Mouse (Mus musculus) cerebellum, adult 8-10 months (tissue): Measurements from ENCODE around the gene Blm.

ENCODE experiments used
- DNase-seq: peaks from one replicate; pipeline ENCODE4 v3.0.0; 2022

Gene Blm

GRCm38 (mm10) chr7:80535009-80535744 lies at the start of gene Blm:
Blm (minus strand) TSS chr7:80535119.
- DNase-seq = peak; percentile 94

GRCm38 (mm10) chr7:80583981-80584380 lies 49.1 kb upstream of the Blm start:
- peak; percentile 54 for DNase-seq

- no peak for DNase-seq
These were observed 48.0 kb upstream of the Blm start for GRCm38 (mm10) chr7:80582821-80583451.

DNA sequence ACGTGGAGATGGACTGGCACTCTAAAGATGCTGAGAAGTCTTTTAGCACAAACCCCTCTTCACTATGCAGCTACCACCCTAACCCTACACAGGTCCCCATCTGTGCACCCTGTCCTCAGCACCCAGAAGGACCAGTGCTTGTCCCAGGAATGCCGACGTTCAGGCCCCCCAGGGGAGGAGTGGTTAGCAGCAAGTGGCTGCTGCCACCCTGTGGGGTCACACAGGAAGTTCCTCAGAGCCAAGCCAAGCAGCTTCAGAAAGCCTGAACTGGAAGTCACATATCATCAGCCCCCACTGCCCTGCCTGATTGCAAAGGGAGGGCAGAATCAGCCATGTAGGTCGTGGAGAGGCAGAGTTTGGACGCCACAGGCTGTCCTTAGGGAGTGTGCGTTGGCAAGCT lies 45.4 kb upstream of the Blm start:
- no peak for DNase-seq

DNA sequence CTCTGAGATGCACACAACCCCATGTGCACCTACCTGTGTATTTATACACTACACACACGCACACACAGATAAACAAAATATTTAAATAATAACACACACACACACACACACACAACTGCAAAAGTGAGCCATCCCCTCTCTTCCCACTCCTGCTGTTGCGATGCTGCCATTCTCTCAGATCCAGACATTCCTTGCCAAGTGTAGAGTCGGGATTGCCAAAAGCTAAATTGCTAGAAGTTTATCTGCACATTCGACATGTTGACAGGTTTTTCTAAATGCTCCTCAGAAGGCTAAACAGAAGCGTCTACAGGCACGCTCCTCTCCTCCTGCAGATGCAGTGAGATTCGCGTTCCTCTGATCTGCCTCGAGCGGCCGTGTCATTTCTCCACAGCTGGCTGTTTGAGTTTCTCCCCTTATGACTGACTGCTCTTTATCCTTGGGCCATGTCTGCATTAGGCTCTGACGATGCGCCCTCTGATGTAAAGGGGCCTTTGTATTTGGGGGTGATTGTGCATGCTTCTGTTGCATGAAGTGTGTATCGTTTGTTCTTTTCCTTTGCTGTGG lies 42.6 kb upstream of the Blm start:
- no peak for DNase-seq

DNA sequence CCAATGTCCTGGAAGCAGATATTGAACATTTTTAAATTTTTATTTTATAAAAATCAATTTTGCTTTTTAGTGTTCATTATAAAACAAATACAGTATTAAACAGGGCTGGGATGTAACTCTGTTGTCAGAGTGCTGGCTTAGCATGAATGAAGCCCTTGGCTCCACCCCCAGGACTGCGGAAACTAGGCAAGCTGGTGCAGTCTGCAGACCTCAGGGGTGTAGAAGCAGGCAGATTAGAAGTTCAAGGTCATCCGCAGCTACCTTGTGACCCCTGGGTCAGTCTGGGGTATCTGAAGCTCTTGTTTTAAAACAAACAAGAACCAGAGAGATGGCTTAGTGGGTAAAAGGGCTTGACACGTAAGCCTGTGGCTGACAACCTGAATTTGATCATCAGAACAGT lies 41.7 kb upstream of the Blm start:
- DNase-seq = no peak

DNA sequence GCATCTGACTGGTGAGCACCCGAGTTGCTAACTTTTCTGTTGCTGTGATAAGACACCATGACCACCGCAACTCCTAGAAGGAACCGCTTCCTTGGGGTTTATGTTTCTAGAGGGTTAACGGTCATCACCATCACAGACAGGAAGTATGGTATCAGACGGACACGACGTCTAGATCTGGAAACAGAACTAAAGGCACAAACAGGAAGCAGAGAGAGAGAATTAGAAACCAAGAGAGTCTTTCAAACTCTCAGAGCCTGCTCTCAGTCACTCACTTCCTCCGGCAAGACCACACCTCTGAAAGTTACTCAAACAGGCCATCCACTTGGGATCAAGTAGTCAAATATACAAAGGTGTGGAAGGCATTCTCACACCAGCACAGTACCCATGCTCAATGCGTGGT lies 40.8 kb upstream of the Blm start:
- DNase-seq = no peak

GRCm38 (mm10) chr7:80573076-80573475 lies 38.2 kb upstream of the Blm start:
- DNase-seq = no peak

DNA sequence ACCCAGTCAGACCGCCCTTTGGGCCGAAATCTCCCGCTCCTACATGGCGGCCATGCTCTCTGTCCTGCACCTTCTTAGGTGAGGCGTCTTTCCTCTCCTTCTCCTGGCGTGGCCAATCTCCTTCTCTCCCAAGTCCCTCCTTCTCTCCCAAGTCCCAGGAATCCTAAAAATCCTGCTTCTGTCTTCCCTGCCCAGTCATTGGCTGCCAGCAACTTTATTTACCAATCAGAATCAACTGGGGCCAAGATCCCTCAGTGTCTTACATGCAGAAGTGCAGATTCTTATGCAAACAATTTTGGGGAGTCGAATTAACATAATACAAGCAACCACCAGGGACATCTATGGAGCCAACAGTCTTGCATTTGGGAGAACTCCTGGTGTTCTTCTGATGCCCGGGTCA lies 33.1 kb upstream of the Blm start:
- no peak for DNase-seq

GRCm38 (mm10) chr7:80561931-80562330 lies 27.0 kb upstream of the Blm start:
- DNase-seq = no peak

GRCm38 (mm10) chr7:80561271-80561670 lies 26.4 kb upstream of the Blm start:
- DNase-seq = no peak

DNA sequence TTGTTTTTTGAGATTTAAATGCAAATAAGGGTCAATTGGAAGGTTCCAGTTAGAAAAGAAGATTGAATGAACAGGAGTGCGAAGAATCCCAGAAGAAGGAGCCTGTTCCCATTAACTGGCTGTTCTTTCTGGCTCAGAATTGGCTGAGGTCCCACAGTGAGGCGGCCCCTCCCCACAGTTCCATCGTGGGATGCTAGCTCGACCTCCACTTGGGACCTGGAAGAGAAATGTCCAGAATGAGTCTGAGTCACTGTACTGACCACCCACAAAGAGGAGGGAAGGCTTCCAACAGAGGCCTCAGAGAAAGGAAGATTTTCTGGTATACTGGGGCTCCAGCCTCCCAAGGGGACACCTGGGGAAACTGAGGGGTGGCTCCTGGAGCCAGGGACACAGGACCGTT lies 23.7 kb upstream of the Blm start:
- no peak for DNase-seq

- no peak for DNase-seq
These were observed 23.2 kb upstream of the Blm start for GRCm38 (mm10) chr7:80558101-80558500.

DNA sequence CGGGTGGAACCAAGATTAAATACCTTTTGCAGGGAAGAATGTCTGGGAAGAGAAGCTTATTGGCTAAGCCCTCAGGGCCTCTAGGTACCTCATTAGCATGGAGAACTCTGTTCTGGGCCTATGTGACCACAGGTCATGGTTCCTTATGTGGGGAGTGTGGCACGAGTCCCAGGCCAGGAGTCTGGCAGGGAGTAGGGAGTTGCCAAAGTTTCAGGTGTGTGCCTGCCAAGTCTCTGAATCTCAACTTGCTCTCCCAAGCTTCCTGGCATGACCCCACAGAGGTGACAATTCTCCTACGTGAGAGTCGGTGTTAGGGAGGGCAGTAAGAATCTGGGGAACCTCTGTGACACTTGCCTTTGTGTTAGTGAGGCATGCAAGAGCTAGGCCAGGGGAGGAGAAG lies 22.2 kb upstream of the Blm start:
- no peak for DNase-seq

DNA sequence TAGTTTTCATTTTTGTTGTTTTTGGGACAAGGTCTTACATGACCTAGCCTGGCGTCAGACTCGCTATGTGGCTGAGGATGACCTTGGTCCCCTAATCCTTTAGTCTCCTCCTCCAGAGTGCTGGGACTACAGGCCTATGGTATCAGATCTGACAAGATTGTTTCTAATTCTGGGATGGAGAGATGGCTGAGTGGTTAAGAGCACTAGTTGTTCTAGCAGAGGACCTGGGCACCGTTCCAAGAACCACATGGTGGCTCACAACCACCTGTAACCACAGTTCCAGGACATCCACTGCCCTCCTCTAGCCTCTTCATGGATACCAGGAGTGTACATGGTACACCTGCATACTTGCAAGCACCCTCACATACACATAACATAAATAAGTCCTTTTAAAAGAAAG lies 21.2 kb upstream of the Blm start:
- DNase-seq = peak; percentile 12

- DNase-seq = no peak
These were observed 20.2 kb upstream of the Blm start for GRCm38 (mm10) chr7:80555146-80555545.

- no peak for DNase-seq
These were observed 19.5 kb upstream of the Blm start for GRCm38 (mm10) chr7:80554180-80555021.

GRCm38 (mm10) chr7:80548513-80549260 lies 13.8 kb upstream of the Blm start:
- DNase-seq = no peak

DNA sequence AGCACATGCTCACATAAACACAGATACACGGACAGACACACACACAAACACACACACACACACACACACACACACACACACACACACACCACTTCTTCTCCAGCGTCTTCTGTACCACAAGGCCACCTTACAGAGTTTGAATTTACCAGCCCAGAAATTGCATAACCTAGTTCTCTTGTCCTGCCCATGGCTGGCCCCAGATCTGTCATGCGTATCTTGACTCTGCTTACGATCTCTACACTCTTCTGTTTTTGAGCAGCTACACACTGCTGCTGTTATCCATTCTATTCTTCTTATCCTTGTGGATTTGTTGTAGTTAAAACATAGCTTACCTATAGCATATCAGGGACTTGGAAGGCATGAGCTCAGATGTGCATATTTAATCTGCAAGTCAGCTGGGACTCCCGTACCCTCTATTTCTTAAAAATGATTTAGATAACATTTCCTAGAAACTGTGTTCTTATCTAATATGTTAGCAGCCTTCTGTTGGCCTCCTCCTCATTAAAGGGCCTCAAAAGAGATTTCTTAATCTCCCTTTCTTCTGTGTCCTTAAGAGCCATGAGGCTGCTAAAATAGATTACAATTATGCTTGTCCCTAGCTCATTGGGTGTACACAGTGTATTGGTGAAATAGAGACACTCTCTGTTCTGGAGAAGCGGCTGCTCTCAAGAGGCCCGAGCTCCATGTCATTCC lies 7.4 kb upstream of the Blm start:
- no peak for DNase-seq

DNA sequence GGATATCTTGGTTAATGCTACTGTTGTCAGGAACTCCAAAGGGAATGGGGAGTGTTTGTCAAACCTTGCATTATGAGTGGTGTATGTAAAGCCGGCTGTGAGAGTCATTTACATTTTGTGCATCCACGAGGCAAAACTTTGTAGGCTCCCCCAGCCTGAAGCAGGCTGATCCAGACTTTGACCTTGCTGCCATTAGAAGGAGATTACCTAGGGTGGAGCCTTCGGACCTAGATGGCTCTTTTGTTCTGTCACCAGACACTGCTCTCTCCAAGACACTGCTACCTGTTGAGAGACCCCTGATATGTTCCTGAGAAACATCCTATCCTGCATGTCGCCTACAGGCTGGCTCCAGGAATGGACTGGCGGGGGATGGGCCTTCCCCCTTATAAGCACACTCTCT lies 4.7 kb upstream of the Blm start:
- no peak for DNase-seq

GRCm38 (mm10) chr7:80534291-80535008 lies 469 bp downstream of the Blm start:
- DNase-seq = no peak

DNA sequence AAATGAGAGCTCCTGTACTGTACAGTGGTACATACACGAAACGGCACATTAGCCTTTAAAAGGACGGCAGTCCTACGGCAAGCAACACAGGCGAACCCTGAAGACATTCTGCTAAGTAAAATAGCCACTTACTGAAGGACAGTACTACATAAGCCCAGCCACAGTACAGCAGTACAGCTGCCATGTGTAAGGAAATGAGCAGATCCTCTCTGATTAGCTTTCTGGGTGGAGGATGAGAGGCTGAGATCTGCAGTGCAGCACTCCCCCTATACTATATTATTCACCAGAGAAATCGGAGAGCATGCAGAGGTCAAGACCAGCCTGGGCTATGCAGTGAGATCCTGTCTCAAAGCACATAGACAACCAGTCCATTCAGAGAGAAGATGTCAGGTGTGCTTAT lies 3.8 kb downstream of the Blm start:
- no peak for DNase-seq
